Mouse (Mus musculus): ENCODE results near the gene Chrna4.

DNA sequence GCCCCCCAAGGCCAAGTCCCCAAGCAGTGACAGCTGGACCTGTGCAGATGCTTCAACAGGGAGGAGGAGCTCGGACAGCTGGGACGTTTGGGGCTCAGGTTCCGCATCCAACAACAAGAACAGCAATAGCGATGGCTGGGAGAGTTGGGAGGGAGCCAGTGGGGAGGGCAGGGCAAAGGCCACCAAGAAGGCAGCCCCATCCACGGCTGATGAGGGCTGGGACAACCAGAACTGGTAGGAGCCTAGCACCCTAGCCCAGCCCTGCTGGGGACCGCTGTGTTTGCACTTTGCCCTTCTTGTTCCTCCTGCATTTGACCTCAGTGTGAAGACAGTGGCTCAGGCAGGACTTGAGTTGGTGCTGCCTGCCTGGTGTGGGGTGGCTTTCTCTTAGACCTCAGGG lies 62.2 kb downstream of the Chrna4 start:
- no peak for TF ChIP-seq CTCF (IDR thresholded peaks at IDR 0.05; ENCODE audit: low read depth)
- TF ChIP-seq EP300 (IDR thresholded peaks at IDR 0.05; ENCODE audit: low read depth): no peak

Data from liver, embryonic 14.5 days (tissue).